Mouse (Mus musculus): ENCODE results near the gene Gm10392. TPM values are rescaled to one million over a fixed set of nuclear protein-coding genes. Genes with fewer than 3 reads are reported as not detected.

Gene Gm10392
- polyA plus RNA-seq, 1 experiment from 2014 or later = not detected

DNA sequence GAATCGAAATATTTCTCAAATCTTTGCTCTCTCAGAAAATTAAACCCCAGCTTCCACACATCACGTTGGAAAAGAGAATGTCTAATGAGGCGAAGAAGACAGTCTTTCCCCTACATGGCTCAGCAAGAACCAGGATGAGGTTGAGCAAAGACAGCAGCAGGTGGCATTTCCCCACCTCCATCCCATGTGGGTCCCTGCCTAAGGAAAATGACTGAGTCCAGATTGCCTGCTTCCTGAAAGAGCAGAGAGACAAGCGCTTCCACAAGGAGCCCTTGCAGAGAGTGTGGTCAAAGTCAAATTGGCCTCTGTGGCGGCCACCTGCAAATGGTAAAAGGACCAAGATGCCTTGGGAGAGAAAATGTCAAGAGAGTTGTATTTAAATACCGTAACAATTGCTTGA is 28.5 kb downstream of the Gm10392 start:
- H3K4me3 ChIP-seq (ENCODE audit: low read depth, low read length) = peak overlapping the region; percentile 90

GRCm38 (mm10) chr11:77489591-77490235 is 29.3 kb downstream of the Gm10392 start, which contains the start of gene Ankrd13b:
Gene Ankrd13b (minus strand): TSS chr11:77489678.
- peak within 1 kb of the TSS; percentile 93 for H3K9ac ChIP-seq (ENCODE audit: low read depth, low read length)
- H3K4me2 ChIP-seq (replicated peaks; ENCODE audit: low read depth, low read length) = peak within 1 kb of the TSS; percentile 82
- peak; percentile 86 for DNase-seq (ENCODE audit: low spot score)
- no peaks in the 10 kb centered on the region for H3K36me3 ChIP-seq (ENCODE audit: control insufficient read depth, insufficient read depth, low read length)
- no peaks in the 10 kb centered on the region for H3K27me3 ChIP-seq (ENCODE audit: control insufficient read depth, insufficient read depth, low read length)
- H3K9me3 ChIP-seq (ENCODE audit: control insufficient read depth, low read length) = no peaks in the 10 kb centered on the region
- peaks cover 26% of the 10 kb centered on the region for H3K4me1 ChIP-seq (replicated peaks; ENCODE audit: control insufficient read depth, insufficient read depth, low read length)
- peak within 1 kb of the TSS; percentile 90 for H3K4me3 ChIP-seq (ENCODE audit: low read depth, low read length)
- peak within 1 kb of the TSS; percentile 86 for H3K27ac ChIP-seq (ENCODE audit: low read depth, low read length)
- ATAC-seq (ENCODE audit: low FRiP score) = peak; percentile 60
- under 1% methylated on average over 25 of the region's 87 CpGs for WGBS

More for the DNA sequence above, 28.5 kb downstream of the Gm10392 start:
- H3K36me3 ChIP-seq (ENCODE audit: control insufficient read depth, insufficient read depth, low read length) = no peaks in the 10 kb centered on the region
- 68% methylated on average over 6 of the region's 6 CpGs for whole genome bisulfite sequencing
- H3K27ac ChIP-seq (ENCODE audit: low read depth, low read length) = peak overlapping the region; percentile 86; the same call in 1 of the 2 replicates
- H3K9me3 ChIP-seq (ENCODE audit: control insufficient read depth, low read length) = no peaks in the 10 kb centered on the region
- DNase-seq (ENCODE audit: low spot score) = no peak
- H3K4me1 ChIP-seq (replicated peaks; ENCODE audit: control insufficient read depth, insufficient read depth, low read length) = peaks cover 31% of the 10 kb centered on the region
- peak overlapping the region; percentile 93 for H3K9ac ChIP-seq (ENCODE audit: low read depth, low read length)
- H3K27me3 ChIP-seq (ENCODE audit: control insufficient read depth, insufficient read depth, low read length) = no peaks in the 10 kb centered on the region
- H3K4me2 ChIP-seq (replicated peaks; ENCODE audit: low read depth, low read length) = peak overlapping the region; percentile 82; the same call in 1 of the 2 replicates
- ATAC-seq (ENCODE audit: low FRiP score) = no peak

GRCm38 (mm10) chr11:77488771-77489581 is 30.0 kb downstream of the Gm10392 start:
- WGBS = 3% methylated on average over 44 of the region's 55 CpGs
- Histone ChIP-seq H3K4me2 (replicated peaks; ENCODE audit: low read depth, low read length) (peak overlapping the region; percentile 82), H3K4me3 (ENCODE audit: low read depth, low read length) (peak overlapping the region; percentile 90), H3K27me3 (ENCODE audit: control insufficient read depth, insufficient read depth, low read length) (no peaks in the 10 kb centered on the region), H3K36me3 (ENCODE audit: control insufficient read depth, insufficient read depth, low read length) (no peaks in the 10 kb centered on the region), H3K4me1 (replicated peaks; ENCODE audit: control insufficient read depth, insufficient read depth, low read length) (peaks cover 26% of the 10 kb centered on the region), H3K9me3 (ENCODE audit: control insufficient read depth, low read length) (no peaks in the 10 kb centered on the region), H3K27ac (ENCODE audit: low read depth, low read length) (peak overlapping the region; percentile 86; the same call in 1 of the 2 replicates), H3K9ac (ENCODE audit: low read depth, low read length) (peak overlapping the region; percentile 93)
- ATAC-seq (ENCODE audit: low FRiP score) (no peak), DNase-seq (ENCODE audit: low spot score) (peak; percentile 58)

DNA sequence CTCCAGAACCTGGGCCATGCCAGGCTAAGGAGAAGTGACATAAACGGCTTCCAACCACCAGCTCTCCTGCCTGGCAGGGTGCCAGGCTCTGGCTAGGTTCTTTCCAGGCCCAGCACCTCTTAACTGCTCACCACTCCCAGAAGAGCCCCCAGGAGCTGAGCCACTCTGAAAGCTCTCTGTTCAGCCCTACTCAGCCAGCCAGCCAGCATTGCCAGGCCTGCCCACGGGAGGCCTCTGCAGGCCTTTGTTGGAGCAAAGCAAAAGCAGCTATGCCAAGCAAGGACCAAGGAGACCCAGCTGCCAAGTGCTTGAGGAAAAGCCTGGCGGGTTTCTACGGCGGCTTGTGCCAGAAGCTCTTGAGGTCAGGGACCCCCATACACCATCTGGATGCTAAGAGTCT is 32.2 kb downstream of the Gm10392 start:
- H3K27ac ChIP-seq (ENCODE audit: low read depth, low read length) = 0 out of 2 replicates have a peak overlapping the region, but pooled peaks have one; percentile 20
- peak overlapping the region; percentile 33; the same call in 1 of the 2 replicates for H3K9ac ChIP-seq (ENCODE audit: low read depth, low read length)
- H3K4me2 ChIP-seq (replicated peaks; ENCODE audit: low read depth, low read length) = no peak overlapping the region

DNA sequence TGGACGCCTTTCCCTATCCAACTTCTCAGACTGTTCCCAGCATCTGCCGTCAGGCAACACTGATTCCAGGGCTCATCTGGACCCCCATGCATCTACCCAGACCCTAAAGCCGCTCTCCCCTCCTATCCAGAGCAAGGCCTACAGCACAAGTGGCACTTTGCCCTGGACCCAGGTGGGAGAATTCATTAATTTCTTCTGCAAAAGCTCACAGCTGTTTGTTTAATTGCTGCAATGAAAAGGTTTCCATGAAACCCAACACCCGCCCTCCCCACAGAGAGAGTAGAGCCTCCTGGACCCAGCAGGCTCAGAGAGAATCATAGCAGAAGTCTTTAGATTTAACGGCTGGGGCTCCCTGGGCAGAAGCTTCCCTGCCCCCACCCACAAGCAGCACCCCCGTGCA is 33.8 kb downstream of the Gm10392 start:
- DNase-seq (ENCODE audit: low spot score) (no peak), ATAC-seq (ENCODE audit: low FRiP score) (no peak)
- H3K4me3 ChIP-seq (ENCODE audit: low read depth, low read length) = no peak overlapping the region
- no peaks in the 10 kb centered on the region for H3K27me3 ChIP-seq (ENCODE audit: control insufficient read depth, insufficient read depth, low read length)
- H3K36me3 ChIP-seq (ENCODE audit: control insufficient read depth, insufficient read depth, low read length) = no peaks in the 10 kb centered on the region
- H3K4me1 ChIP-seq (replicated peaks; ENCODE audit: control insufficient read depth, insufficient read depth, low read length) = peaks cover 19% of the 10 kb centered on the region
- H3K9me3 ChIP-seq (ENCODE audit: control insufficient read depth, low read length) = no peaks in the 10 kb centered on the region
- no peak overlapping the region for H3K9ac ChIP-seq (ENCODE audit: low read depth, low read length)
- WGBS = 55% methylated on average over 6 of the region's 6 CpGs
- H3K4me2 ChIP-seq (replicated peaks; ENCODE audit: low read depth, low read length) = no peak overlapping the region
- 0 out of 2 replicates have a peak overlapping the region, but pooled peaks have one; percentile 2 for H3K27ac ChIP-seq (ENCODE audit: low read depth, low read length)

More for the DNA sequence above, 32.2 kb downstream of the Gm10392 start:
- Histone ChIP-seq H3K9me3 (ENCODE audit: control insufficient read depth, low read length) (no peaks in the 10 kb centered on the region), H3K4me3 (ENCODE audit: low read depth, low read length) (0 out of 2 replicates have a peak overlapping the region, but pooled peaks have one; percentile 2), H3K27me3 (ENCODE audit: control insufficient read depth, insufficient read depth, low read length) (no peaks in the 10 kb centered on the region), H3K36me3 (ENCODE audit: control insufficient read depth, insufficient read depth, low read length) (no peaks in the 10 kb centered on the region), H3K4me1 (replicated peaks; ENCODE audit: control insufficient read depth, insufficient read depth, low read length) (peaks cover 23% of the 10 kb centered on the region)
- ATAC-seq (ENCODE audit: low FRiP score) = no peak
- DNase-seq (ENCODE audit: low spot score) = no peak
- 70% methylated on average over 5 of the region's 5 CpGs for WGBS

- 66% methylated on average over 11 of the region's 11 CpGs for WGBS
- Histone ChIP-seq H3K36me3 (ENCODE audit: control insufficient read depth, insufficient read depth, low read length) (no peaks in the 10 kb centered on the region), H3K9me3 (ENCODE audit: control insufficient read depth, low read length) (no peaks in the 10 kb centered on the region), H3K4me2 (replicated peaks; ENCODE audit: low read depth, low read length) (no peak overlapping the region), H3K27ac (ENCODE audit: low read depth, low read length) (no peak overlapping the region), H3K4me3 (ENCODE audit: low read depth, low read length) (no peak overlapping the region), H3K9ac (ENCODE audit: low read depth, low read length) (no peak overlapping the region), H3K27me3 (ENCODE audit: control insufficient read depth, insufficient read depth, low read length) (no peaks in the 10 kb centered on the region), H3K4me1 (replicated peaks; ENCODE audit: control insufficient read depth, insufficient read depth, low read length) (peaks cover 17% of the 10 kb centered on the region)
- ATAC-seq (ENCODE audit: low FRiP score) (no peak), DNase-seq (ENCODE audit: low spot score) (no peak)
These were observed 35.3 kb downstream of the Gm10392 start for GRCm38 (mm10) chr11:77483510-77484255.

DNA sequence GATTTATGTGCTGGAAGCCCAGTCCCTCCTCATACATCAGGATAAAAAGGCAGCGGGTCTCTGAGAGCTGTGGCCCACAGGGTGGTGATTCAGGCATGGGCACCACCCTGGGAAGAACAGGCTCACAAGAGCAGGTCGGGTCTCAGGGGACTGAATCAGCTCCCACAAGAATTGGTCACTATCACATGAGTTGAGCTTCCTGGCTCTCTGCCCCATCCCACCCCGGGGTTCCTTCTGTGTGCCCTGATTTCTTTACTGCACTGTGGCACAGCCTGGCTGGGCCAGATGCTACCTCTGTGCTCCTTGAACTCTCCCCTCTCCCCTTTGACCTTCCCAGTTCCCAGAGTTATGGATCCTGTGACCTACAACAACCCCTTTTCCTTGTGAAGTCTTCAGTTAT is 36.0 kb downstream of the Gm10392 start:
- no peak overlapping the region for H3K9ac ChIP-seq (ENCODE audit: low read depth, low read length)
- peaks cover 13% of the 10 kb centered on the region for H3K4me1 ChIP-seq (replicated peaks; ENCODE audit: control insufficient read depth, insufficient read depth, low read length)

GRCm38 (mm10) chr11:77476895-77477294 is 42.1 kb downstream of the Gm10392 start:
- H3K36me3 ChIP-seq (ENCODE audit: control insufficient read depth, insufficient read depth, low read length) = no peaks in the 10 kb centered on the region

More for the DNA sequence above, 36.0 kb downstream of the Gm10392 start:
- DNase-seq (ENCODE audit: low spot score) = no peak
- no peak overlapping the region for H3K4me2 ChIP-seq (replicated peaks; ENCODE audit: low read depth, low read length)
- H3K36me3 ChIP-seq (ENCODE audit: control insufficient read depth, insufficient read depth, low read length) = no peaks in the 10 kb centered on the region
- H3K4me3 ChIP-seq (ENCODE audit: low read depth, low read length) = no peak overlapping the region
- ATAC-seq (ENCODE audit: low FRiP score) = no peak
- no peak overlapping the region for H3K27ac ChIP-seq (ENCODE audit: low read depth, low read length)
- no peaks in the 10 kb centered on the region for H3K27me3 ChIP-seq (ENCODE audit: control insufficient read depth, insufficient read depth, low read length)
- no peaks in the 10 kb centered on the region for H3K9me3 ChIP-seq (ENCODE audit: control insufficient read depth, low read length)
- 67% methylated on average over 3 of the region's 3 CpGs for WGBS

More at GRCm38 (mm10) chr11:77476895-77477294, 42.1 kb downstream of the Gm10392 start:
- H3K27me3 ChIP-seq (ENCODE audit: control insufficient read depth, insufficient read depth, low read length) = no peaks in the 10 kb centered on the region
- WGBS = 95% methylated on average over 6 of the region's 6 CpGs
- no peaks in the 10 kb centered on the region for H3K4me1 ChIP-seq (replicated peaks; ENCODE audit: control insufficient read depth, insufficient read depth, low read length)
- no peaks in the 10 kb centered on the region for H3K9me3 ChIP-seq (ENCODE audit: control insufficient read depth, low read length)
- no peak overlapping the region for H3K9ac ChIP-seq (ENCODE audit: low read depth, low read length)
- H3K27ac ChIP-seq (ENCODE audit: low read depth, low read length) = no peak overlapping the region
- no peak overlapping the region for H3K4me2 ChIP-seq (replicated peaks; ENCODE audit: low read depth, low read length)
- no peak overlapping the region for H3K4me3 ChIP-seq (ENCODE audit: low read depth, low read length)
- ATAC-seq (ENCODE audit: low FRiP score) = no peak
- no peak for DNase-seq (ENCODE audit: low spot score)
